Mouse (Mus musculus): ENCODE results near the gene Setdb1. TPM values are rescaled to one million over a fixed set of nuclear protein-coding genes. Genes with fewer than 3 reads are reported as not detected.
"Not testable (repeated sequence)": the region's sequence is repeated elsewhere in the genome, so short reads cannot be mapped to it uniquely, and the experiment has no call there.

Setdb1 gene
- polyA plus RNA-seq, 1 experiment from 2014 or later, result 62.3 TPM

DNA sequence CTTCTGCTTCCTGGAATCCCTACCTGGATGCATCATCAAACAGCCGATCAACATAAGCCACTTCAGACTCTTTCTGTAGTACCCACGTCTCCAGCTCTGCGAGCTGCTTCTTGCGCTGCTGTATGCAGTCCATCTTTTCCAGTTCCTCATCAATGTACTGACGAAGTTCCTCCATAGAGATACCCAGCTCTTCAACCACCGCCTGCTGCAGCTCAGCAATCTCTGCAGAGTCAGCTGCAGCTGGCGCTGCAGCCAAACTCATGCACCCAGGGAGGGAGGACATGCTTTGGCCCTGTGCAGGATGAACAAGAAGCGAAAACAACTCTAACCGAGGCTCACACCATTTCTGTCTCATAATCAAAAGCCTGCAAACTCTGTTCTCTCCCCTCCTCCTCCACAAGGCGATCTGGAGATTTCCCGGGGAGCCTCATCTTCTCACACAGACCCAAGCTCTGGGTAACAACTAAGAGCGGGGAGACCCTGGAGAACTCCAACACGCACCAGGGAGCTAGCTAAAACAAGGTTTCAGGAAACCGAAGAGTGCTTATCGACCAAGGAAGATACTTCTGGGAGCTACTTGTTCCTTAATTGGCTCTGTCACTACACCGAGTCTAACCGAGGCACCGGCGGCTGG is 974 bp downstream of the Setdb1 start:
- H3K4me2 ChIP-seq (ENCODE audit: low read depth, severe bottlenecking), result peak overlapping the region; percentile 41; the same call in 1 of the 2 replicates
- ATAC-seq (ENCODE audit: insufficient number of reproducible peaks, low FRiP score, low TSS enrichment, low read depth); H3K27me3 ChIP-seq (ENCODE audit: control insufficient read depth, insufficient read depth, low read length); DNase-seq (ENCODE audit: low spot score); H3K4me1 ChIP-seq (ENCODE audit: control insufficient read depth, insufficient read depth, low read length); H3K27ac ChIP-seq (replicated peaks; ENCODE audit: low read depth, low read length); H3K36me3 ChIP-seq (ENCODE audit: control insufficient read depth, insufficient read depth, low read length); H3K9me3 ChIP-seq (ENCODE audit: control insufficient read depth, low read length); H3K9ac ChIP-seq (ENCODE audit: low read length): not testable (repeated sequence)
- peak overlapping the region; percentile 51 for H3K4me3 ChIP-seq (ENCODE audit: low read depth, low read length)
- WGBS, result 33% methylated on average over 9 of the region's 19 CpGs

DNA sequence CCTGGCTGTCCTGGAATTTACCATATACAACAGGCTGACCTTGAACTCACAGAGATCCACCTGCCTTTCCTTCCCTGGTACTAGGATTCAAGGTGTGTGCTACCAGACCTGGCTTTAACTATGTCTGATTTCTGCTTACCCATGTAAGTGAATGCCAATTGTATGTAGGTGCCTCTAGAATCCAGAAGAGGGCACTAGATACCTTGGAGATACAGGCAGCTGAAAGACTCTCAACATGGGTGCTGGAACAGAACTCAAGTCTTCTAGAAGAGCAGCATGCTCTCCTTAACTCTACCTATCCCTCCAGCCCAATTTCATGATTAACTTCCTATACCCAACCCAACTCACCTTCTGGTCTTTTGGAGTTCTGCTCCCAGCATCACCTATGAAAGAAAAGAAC is 7.5 kb downstream of the Setdb1 start:
- H3K9me3 ChIP-seq (ENCODE audit: control insufficient read depth, low read length), result no peaks in the 10 kb centered on the region; the same call in 1 of the 2 replicates
- DNase-seq (ENCODE audit: low spot score) (no peak), ATAC-seq (ENCODE audit: insufficient number of reproducible peaks, low FRiP score, low TSS enrichment, low read depth) (peak; percentile 17; the same call in 1 of the 2 replicates)
- peaks cover 13% of the 10 kb centered on the region for H3K36me3 ChIP-seq (ENCODE audit: control insufficient read depth, insufficient read depth, low read length)
- H3K27me3 ChIP-seq (ENCODE audit: control insufficient read depth, insufficient read depth, low read length), result no peaks in the 10 kb centered on the region
- H3K9ac ChIP-seq (ENCODE audit: low read length), result no peak overlapping the region
- no peak overlapping the region for H3K4me2 ChIP-seq (ENCODE audit: low read depth, severe bottlenecking)
- H3K4me1 ChIP-seq (ENCODE audit: control insufficient read depth, insufficient read depth, low read length), result no peaks in the 10 kb centered on the region
- no peak overlapping the region for H3K27ac ChIP-seq (replicated peaks; ENCODE audit: low read depth, low read length)
- H3K4me3 ChIP-seq (ENCODE audit: low read depth, low read length), result no peak overlapping the region

DNA sequence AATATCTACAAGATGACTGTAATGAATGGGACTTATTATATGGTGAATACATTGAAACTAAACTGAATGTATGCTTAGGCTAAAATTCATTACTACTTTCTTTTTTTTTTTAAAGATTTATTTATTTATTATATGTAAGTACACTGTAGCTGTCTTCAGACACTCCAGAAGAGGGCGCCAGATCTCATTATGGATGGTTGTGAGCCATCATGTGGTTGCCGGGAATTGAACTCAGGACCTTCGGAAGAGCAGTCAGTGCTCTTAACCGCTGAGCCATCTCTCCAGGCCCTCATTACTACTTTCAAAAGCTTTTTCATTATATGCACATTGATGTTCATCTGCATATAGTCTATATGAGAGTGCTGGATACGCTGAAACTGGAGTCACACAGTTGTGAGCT is 8.7 kb downstream of the Setdb1 start:
- H3K36me3 ChIP-seq (ENCODE audit: control insufficient read depth, insufficient read depth, low read length), result peaks cover 10% of the 10 kb centered on the region
- H3K27me3 ChIP-seq (ENCODE audit: control insufficient read depth, insufficient read depth, low read length); ATAC-seq (ENCODE audit: insufficient number of reproducible peaks, low FRiP score, low TSS enrichment, low read depth); H3K27ac ChIP-seq (replicated peaks; ENCODE audit: low read depth, low read length); H3K4me1 ChIP-seq (ENCODE audit: control insufficient read depth, insufficient read depth, low read length); H3K9ac ChIP-seq (ENCODE audit: low read length); H3K4me3 ChIP-seq (ENCODE audit: low read depth, low read length); DNase-seq (ENCODE audit: low spot score); H3K4me2 ChIP-seq (ENCODE audit: low read depth, severe bottlenecking); H3K9me3 ChIP-seq (ENCODE audit: control insufficient read depth, low read length): not testable (repeated sequence)
- WGBS, result 99% methylated on average over 4 of the region's 5 CpGs

DNA sequence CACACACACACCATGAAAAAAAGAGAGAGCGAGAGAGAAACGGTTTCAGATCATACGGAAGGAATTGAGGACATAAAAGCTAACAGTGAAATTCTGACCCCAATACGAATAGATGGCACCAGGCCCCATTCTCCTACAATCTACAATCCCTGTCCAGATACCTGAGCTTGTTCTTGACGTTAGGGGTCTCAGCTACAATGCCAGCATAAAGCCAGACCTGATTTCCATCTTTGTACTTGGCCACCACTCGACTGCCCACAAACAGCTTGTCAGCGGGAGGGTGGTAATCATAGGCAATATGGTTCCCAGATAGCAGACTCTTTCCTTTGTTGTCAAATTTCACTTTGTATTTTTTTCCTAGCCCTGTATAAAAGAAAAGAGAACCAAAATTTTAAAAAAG is 10.5 kb downstream of the Setdb1 start:
- Histone ChIP-seq H3K27ac (replicated peaks; ENCODE audit: low read depth, low read length) (no peak overlapping the region), H3K4me3 (ENCODE audit: low read depth, low read length) (no peak overlapping the region), H3K4me2 (ENCODE audit: low read depth, severe bottlenecking) (no peak overlapping the region), H3K9ac (ENCODE audit: low read length) (no peak overlapping the region), H3K9me3 (ENCODE audit: control insufficient read depth, low read length) (no peaks in the 10 kb centered on the region; the same call in 1 of the 2 replicates), H3K4me1 (ENCODE audit: control insufficient read depth, insufficient read depth, low read length) (no peaks in the 10 kb centered on the region), H3K27me3 (ENCODE audit: control insufficient read depth, insufficient read depth, low read length) (no peaks in the 10 kb centered on the region), H3K36me3 (ENCODE audit: control insufficient read depth, insufficient read depth, low read length) (peaks cover 16% of the 10 kb centered on the region)
- 95% methylated on average over 7 of the region's 7 CpGs for WGBS
- DNase-seq (ENCODE audit: low spot score) (no peak), ATAC-seq (ENCODE audit: insufficient number of reproducible peaks, low FRiP score, low TSS enrichment, low read depth) (no peak)

DNA sequence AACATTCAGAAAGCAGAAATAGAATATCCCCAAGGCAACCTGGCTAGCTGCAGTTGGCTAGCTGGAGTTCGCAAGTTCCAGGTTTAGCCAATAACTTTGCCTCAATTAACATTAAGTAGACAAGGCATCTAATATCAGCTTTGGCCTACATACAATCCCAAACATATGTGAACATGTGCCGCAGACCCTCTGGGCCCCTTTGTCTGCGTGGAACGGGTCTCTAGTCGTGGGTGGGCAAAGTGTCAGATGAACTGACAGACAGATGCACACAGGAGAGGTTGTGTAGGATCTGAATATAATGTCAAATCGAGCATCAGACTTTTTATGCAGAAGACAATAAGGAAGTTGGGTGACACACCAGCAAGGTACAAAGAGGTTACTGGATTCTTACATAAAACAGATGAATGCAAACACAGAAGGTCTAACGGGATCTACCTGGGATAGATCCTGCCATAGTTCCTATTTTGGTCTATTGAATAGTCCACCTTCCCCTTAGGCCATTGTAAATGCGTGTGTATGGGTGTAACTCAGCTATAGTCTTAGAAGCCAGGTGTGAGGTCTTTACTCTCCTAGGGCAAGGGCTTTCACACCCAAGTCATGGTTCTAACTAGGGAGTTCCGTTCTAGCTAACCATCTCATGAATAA is 13.5 kb downstream of the Setdb1 start:
- peaks cover 29% of the 10 kb centered on the region for H3K36me3 ChIP-seq (ENCODE audit: control insufficient read depth, insufficient read depth, low read length)
- H3K27me3 ChIP-seq (ENCODE audit: control insufficient read depth, insufficient read depth, low read length); H3K4me3 ChIP-seq (ENCODE audit: low read depth, low read length); H3K27ac ChIP-seq (replicated peaks; ENCODE audit: low read depth, low read length); H3K4me1 ChIP-seq (ENCODE audit: control insufficient read depth, insufficient read depth, low read length); H3K4me2 ChIP-seq (ENCODE audit: low read depth, severe bottlenecking); DNase-seq (ENCODE audit: low spot score); H3K9me3 ChIP-seq (ENCODE audit: control insufficient read depth, low read length); ATAC-seq (ENCODE audit: insufficient number of reproducible peaks, low FRiP score, low TSS enrichment, low read depth); H3K9ac ChIP-seq (ENCODE audit: low read length): not testable (repeated sequence)
- 95% methylated on average over 9 of the region's 9 CpGs for WGBS

DNA sequence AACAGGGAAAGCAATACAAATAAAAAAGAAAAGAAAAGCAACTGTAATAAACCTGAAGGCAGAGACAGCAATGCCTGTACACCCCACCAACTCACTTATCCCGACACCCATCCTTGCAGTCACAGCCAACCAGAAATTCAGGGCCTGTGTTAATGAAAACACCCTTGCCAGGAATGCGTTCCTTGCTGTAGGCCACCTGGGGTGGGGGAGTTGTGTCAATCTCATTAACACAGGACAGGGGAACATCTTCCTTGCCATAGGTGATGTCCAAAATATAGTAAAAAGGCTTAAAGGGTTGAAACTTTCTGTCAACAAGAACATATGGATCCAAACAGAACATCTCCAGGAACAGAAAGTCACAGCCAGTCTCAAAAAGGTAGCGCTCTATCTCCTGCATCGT is 18.8 kb downstream of the Setdb1 start:
- WGBS, result 93% methylated on average over 4 of the region's 4 CpGs
- no peaks in the 10 kb centered on the region for H3K4me1 ChIP-seq (ENCODE audit: control insufficient read depth, insufficient read depth, low read length)
- no peaks in the 10 kb centered on the region for H3K9me3 ChIP-seq (ENCODE audit: control insufficient read depth, low read length)
- no peak overlapping the region for H3K9ac ChIP-seq (ENCODE audit: low read length)
- H3K4me3 ChIP-seq (ENCODE audit: low read depth, low read length), result no peak overlapping the region
- H3K36me3 ChIP-seq (ENCODE audit: control insufficient read depth, insufficient read depth, low read length), result peaks cover 51% of the 10 kb centered on the region
- no peak overlapping the region for H3K27ac ChIP-seq (replicated peaks; ENCODE audit: low read depth, low read length)
- ATAC-seq (ENCODE audit: insufficient number of reproducible peaks, low FRiP score, low TSS enrichment, low read depth) (no peak), DNase-seq (ENCODE audit: low spot score) (no peak)
- no peaks in the 10 kb centered on the region for H3K27me3 ChIP-seq (ENCODE audit: control insufficient read depth, insufficient read depth, low read length)
- no peak overlapping the region for H3K4me2 ChIP-seq (ENCODE audit: low read depth, severe bottlenecking)

DNA sequence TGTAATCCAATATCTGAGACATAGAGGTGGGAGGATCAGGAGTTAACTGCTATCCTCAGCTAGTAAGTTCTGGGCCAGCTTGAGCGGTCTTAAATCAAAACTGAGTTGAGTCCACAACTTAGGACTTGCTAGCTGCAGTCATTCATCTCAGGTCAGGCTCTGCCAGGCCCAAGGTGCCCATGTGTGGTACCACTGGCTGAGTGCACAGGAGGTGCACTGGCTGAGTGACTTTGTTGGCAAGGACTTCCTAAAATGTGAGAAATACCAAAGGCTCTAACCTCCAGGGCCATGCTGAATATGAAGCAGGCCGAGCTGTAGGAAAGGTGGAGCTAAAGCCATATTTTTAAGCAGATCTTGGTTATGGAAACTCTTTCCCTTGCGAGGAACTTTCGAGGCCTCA is 19.7 kb downstream of the Setdb1 start:
- no peaks in the 10 kb centered on the region for H3K27me3 ChIP-seq (ENCODE audit: control insufficient read depth, insufficient read depth, low read length)
- H3K27ac ChIP-seq (replicated peaks; ENCODE audit: low read depth, low read length), result no peak overlapping the region
- no peak for ATAC-seq (ENCODE audit: insufficient number of reproducible peaks, low FRiP score, low TSS enrichment, low read depth)
- peaks cover 45% of the 10 kb centered on the region for H3K36me3 ChIP-seq (ENCODE audit: control insufficient read depth, insufficient read depth, low read length)
- no peaks in the 10 kb centered on the region for H3K9me3 ChIP-seq (ENCODE audit: control insufficient read depth, low read length)
- H3K4me1 ChIP-seq (ENCODE audit: control insufficient read depth, insufficient read depth, low read length), result no peaks in the 10 kb centered on the region
- H3K9ac ChIP-seq (ENCODE audit: low read length), result no peak overlapping the region
- 94% methylated on average over 4 of the region's 4 CpGs for WGBS
- no peak overlapping the region for H3K4me2 ChIP-seq (ENCODE audit: low read depth, severe bottlenecking)
- H3K4me3 ChIP-seq (ENCODE audit: low read depth, low read length), result no peak overlapping the region
- DNase-seq (ENCODE audit: low spot score), result no peak

DNA sequence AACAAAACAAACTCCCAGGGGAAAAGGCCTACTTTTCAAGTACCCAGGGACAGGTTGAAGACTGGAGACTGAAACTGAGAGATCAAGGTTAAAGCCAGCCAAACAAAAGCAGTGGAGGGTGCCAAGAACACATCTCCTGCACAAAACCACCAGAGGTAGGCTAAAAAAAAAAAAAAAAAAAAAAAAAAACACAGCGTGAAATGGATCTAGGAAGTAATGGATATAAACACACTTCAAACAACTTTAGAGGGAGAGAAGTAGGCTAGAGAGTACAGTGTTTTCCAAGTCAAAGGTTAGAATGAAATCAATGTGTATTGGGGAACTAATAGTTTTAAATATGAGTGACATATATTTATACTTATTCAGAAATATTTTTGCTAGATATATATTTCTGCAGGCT is 25.5 kb downstream of the Setdb1 start:
- Histone ChIP-seq H3K4me1 (ENCODE audit: control insufficient read depth, insufficient read depth, low read length) (no peaks in the 10 kb centered on the region), H3K36me3 (ENCODE audit: control insufficient read depth, insufficient read depth, low read length) (peaks cover 25% of the 10 kb centered on the region; the same call in 1 of the 2 replicates), H3K9me3 (ENCODE audit: control insufficient read depth, low read length) (no peaks in the 10 kb centered on the region), H3K27ac (replicated peaks; ENCODE audit: low read depth, low read length) (no peak overlapping the region), H3K4me2 (ENCODE audit: low read depth, severe bottlenecking) (no peak overlapping the region), H3K27me3 (ENCODE audit: control insufficient read depth, insufficient read depth, low read length) (no peaks in the 10 kb centered on the region), H3K9ac (ENCODE audit: low read length) (no peak overlapping the region), H3K4me3 (ENCODE audit: low read depth, low read length) (no peak overlapping the region)
- ATAC-seq (ENCODE audit: insufficient number of reproducible peaks, low FRiP score, low TSS enrichment, low read depth) (no peak), DNase-seq (ENCODE audit: low spot score) (no peak)
- 63% methylated on average over 1 of the region's 1 CpGs for WGBS
